In the genomic region with DNA sequence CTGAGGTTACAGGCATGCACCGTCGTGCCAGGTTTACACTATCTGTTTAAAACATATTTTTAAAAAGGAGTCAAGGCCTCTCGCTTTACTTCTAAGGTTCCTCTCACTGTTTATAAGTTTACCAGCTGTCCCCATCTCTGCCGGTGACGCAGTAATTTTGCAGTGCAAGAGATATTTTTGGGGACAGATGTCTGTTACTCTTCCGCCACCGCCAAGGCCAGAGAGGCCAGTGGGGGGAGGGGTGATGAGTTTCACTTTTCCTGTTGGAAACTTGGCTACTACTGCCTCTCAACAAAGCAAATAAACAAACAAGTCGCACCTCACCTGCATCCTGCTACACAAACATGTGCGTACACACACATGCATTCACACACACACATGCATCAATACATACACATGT, we compare ENCODE assay signal across 9 mouse cellular contexts.
DNase-seq lines count a peak whose midpoint lies in the region.
"Had no signal": no experiment of that assay in that cellular context is flagged by ENCODE, and none has a peak within 500 bp of the region (broad histone marks: within the 10 kb centered on the region; RNA-seq: fewer than 3 reads in every experiment).

No protein-coding gene starts in this region.

- peak; percentile 80 to 90 for DNase-seq in adrenal gland, adult (ENCODE audit: inconsistent age in 2 of 2, low spot score in 1 of 2)
- DNase-seq in adrenal gland, postnatal 4 days (ENCODE audit: low spot score in 2 of 2): no peak
- peak; percentile 1 for DNase-seq in ovary, adult 18-20 months (ENCODE audit: low spot score)
- DNase-seq in ovary, postnatal 14 days (ENCODE audit: low spot score): no peak
- peak; percentile 69 for DNase-seq in heart, adult 8-10 months (ENCODE audit: low spot score)
- DNase-seq in kidney, postnatal 4 days: peak; percentile 35 to 55
- DNase-seq in layer of hippocampus, adult 11-12 months (ENCODE audit: low spot score): no peak
- no peak for DNase-seq in right cerebral cortex, postnatal 4 days
- DNase-seq: cerebellum, adult 11-12 months had no signal

Comparison
In these comparisons a context has a peak if more than half of its experiments do, and no peak if none do; other contexts are left out.
1. DNase-seq: peak in adrenal gland, adult (2 of 2), ovary, adult 18-20 months (single experiment), heart, adult 8-10 months (single experiment) and kidney, postnatal 4 days (2 of 2); none in adrenal gland, postnatal 4 days (0 of 2), ovary, postnatal 14 days (single experiment), layer of hippocampus, adult 11-12 months (single experiment) and right cerebral cortex, postnatal 4 days (single experiment).